Mouse (Mus musculus) erythroblast, embryonic 14.5 days (primary cell): ENCODE data around the gene Dnm2. TPM values are rescaled to one million over a fixed set of nuclear protein-coding genes. Genes with fewer than 3 reads are reported as not detected.
A peak's percentile ranks its signal among the peaks of the same experiment; 100 is the strongest.

Experiments
- H3K27me3 ChIP-seq: 2 replicates; pipeline ENCODE4 v1.6.1; 2012; ENCODE audit warnings: inconsistent platforms; ENCODE audit not compliant: control insufficient read depth
- H3K36me3 ChIP-seq: 2 replicates; pipeline ENCODE4 v1.6.1; 2012; ENCODE audit warnings: mild to moderate bottlenecking, inconsistent platforms; ENCODE audit not compliant: control insufficient read depth
- H3K4me1 ChIP-seq: 2 replicates; pipeline ENCODE4 v1.6.1; 2012; ENCODE audit warnings: inconsistent platforms; ENCODE audit not compliant: control insufficient read depth
- H3K4me3 ChIP-seq: replicated peaks from 2 replicates; pipeline ENCODE3; 2012; ENCODE audit warnings: moderate library complexity, mild to moderate bottlenecking, inconsistent platforms
- H3K9me3 ChIP-seq: 2 replicates; pipeline ENCODE4 v1.6.1; 2012; ENCODE audit warnings: low read length, inconsistent platforms, mixed read lengths; ENCODE audit not compliant: control insufficient read depth
- GATA1 ChIP-seq: IDR thresholded peaks from 2 replicates; pipeline ENCODE4 v1.6.1; 2012; ENCODE audit warnings: low read length, inconsistent platforms, mixed read lengths
- TAL1 ChIP-seq: IDR thresholded peaks from 3 replicates; pipeline ENCODE4 v1.6.1; 2012; ENCODE audit warnings: low read length, inconsistent platforms, mixed read lengths
- polyA plus RNA-seq: library from polyadenylated mRNA; stranded (reverse); fragments of >175 nt; gene quantifications from 2 replicates; pipeline ENCODE4 v1.2.3, GENCODE M21; 2012

Dnm2 gene
- polyA plus RNA-seq, 1 experiment = 112 TPM

- TF ChIP-seq GATA1 (no peak), TAL1 (no peak)
- Histone ChIP-seq H3K36me3 (peaks cover 23% of the 10 kb centered on the region), H3K9me3 (no peaks in the 10 kb centered on the region), H3K4me3 (peak overlapping the region; percentile 93), H3K4me1 (peaks cover 48% of the 10 kb centered on the region), H3K27me3 (no peaks in the 10 kb centered on the region)
Measured at GRCm38 (mm10) chr9:21545351-21545915, 120.7 kb downstream of the Dnm2 start.

GRCm38 (mm10) chr9:21545916-21546788 lies 121.4 kb downstream of the Dnm2 start:
- H3K4me3 ChIP-seq = peak overlapping the region; percentile 93
- peaks cover 31% of the 10 kb centered on the region for H3K36me3 ChIP-seq
- H3K4me1 ChIP-seq = peaks cover 53% of the 10 kb centered on the region
- H3K27me3 ChIP-seq = no peaks in the 10 kb centered on the region
- H3K9me3 ChIP-seq = no peaks in the 10 kb centered on the region
- TF ChIP-seq TAL1 = no peak

- H3K27me3 ChIP-seq = no peaks in the 10 kb centered on the region
- no peak for TF ChIP-seq GATA1
- no peak for TF ChIP-seq TAL1
- H3K4me3 ChIP-seq = peak within 1 kb of the TSS; percentile 93
- H3K4me1 ChIP-seq = peaks cover 58% of the 10 kb centered on the region
- peaks cover 36% of the 10 kb centered on the region for H3K36me3 ChIP-seq
- no peaks in the 10 kb centered on the region for H3K9me3 ChIP-seq
Measured at GRCm38 (mm10) chr9:21546789-21547074, 122.0 kb downstream of the Dnm2 start, which contains the start of gene Carm1. Gene Carm1, plus strand, starts transcription at chr9:21546894.

DNA sequence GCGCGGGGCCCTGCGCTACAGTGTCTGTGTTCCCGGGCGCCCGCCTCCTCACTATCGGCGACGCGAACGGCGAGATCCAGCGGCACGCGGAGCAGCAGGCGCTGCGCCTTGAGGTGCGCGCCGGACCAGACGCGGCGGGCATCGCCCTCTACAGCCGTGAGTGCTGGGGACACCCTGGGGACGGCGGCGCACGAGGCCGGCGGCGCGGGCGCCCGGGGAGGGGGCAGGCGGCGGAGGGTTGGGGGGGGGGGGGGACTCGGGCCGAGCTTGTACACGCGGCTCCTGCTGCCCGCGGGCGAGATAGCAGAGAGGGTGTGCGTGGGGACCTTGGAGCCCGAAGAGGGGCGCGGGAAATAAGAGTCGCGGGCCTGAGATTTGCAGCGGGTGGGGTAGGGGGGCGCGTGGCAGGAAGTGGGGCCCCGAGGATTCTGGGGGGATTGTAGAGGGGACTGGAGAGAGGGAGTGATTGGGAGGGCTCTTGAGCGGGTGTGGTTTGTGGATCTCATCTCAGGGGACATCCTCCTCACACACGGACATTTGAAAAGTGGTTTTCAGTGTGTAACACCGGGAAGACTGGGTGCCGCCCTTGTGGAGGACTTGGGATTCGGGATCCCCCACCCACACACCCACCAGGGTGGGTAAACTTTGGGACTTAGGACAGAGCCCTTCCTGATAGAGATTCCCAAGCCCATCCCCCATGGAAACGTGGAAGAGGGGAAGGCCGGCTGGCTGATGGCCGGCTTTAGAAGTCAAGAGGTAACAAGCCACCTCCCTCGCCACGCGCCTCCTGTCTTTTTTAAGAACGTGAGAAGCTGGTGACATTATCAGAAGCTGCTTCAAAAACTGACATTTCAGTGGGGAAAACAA lies 122.6 kb downstream of the Dnm2 start:
- Histone ChIP-seq H3K9me3 (no peaks in the 10 kb centered on the region), H3K36me3 (peaks cover 42% of the 10 kb centered on the region), H3K4me3 (peak overlapping the region; percentile 93), H3K27me3 (no peaks in the 10 kb centered on the region), H3K4me1 (peaks cover 61% of the 10 kb centered on the region)
- TF ChIP-seq TAL1 (no peak), GATA1 (no peak)

DNA sequence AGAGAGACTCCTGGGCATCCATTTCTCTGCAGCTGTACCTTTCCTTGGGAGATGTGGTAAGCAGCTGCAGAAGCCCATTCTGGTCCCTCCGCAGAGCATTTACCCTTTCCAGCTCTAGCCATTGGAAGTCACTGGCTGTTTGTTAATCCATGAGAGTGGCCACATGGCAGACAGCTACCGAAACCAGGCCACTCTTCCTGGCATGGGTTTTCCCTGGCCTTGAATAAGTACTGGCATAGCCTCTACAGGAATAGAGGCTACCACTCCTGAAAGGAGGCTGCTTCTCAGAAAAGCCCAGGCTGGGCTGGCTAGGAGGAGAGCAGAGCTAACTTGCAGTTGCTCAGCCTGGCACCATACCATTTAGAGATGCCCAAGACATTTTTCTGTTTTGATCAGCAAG lies 126.3 kb downstream of the Dnm2 start:
- TF ChIP-seq TAL1 = no peak
- TF ChIP-seq GATA1 = no peak
- no peak overlapping the region for H3K4me3 ChIP-seq
- H3K4me1 ChIP-seq = peaks cover 79% of the 10 kb centered on the region
- peaks cover 77% of the 10 kb centered on the region for H3K36me3 ChIP-seq
- H3K27me3 ChIP-seq = no peaks in the 10 kb centered on the region
- no peaks in the 10 kb centered on the region for H3K9me3 ChIP-seq

DNA sequence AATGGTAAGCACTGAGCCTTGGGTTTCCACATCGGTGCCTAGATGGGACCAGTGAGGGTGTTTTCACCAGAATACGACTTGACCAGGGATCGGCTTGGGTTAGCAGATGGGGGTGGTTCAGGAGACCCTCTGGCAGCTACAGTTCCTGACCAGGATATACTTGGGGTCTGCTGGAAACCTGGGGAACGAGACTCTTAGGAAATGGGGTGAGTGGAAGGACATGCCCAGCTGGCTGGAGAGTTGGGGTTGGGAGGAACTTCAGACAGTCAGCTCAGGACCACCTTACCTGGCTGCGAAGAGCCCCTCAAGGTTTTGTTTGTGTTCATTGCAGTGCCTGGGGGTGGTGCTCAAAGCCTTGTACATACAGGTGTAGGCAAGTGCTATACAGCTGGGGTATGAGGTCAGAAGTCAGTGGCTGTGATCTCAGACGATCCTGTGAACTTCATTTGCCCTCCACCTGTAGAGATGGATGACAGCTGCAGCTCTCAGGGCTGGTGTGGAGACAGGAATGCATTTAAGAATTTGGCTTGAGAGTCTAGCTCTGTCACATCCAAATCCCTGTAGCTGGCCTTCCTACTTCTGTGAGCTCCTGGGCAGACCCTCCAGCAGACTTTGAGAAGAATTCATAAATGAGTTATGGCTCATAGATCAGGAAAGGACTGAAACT lies 129.0 kb downstream of the Dnm2 start:
- Histone ChIP-seq H3K36me3 (peaks cover 88% of the 10 kb centered on the region), H3K4me1 (peaks cover 86% of the 10 kb centered on the region), H3K9me3 (no peaks in the 10 kb centered on the region), H3K4me3 (no peak overlapping the region), H3K27me3 (no peaks in the 10 kb centered on the region)
- TF ChIP-seq GATA1 = no peak
- no peak for TF ChIP-seq TAL1

DNA sequence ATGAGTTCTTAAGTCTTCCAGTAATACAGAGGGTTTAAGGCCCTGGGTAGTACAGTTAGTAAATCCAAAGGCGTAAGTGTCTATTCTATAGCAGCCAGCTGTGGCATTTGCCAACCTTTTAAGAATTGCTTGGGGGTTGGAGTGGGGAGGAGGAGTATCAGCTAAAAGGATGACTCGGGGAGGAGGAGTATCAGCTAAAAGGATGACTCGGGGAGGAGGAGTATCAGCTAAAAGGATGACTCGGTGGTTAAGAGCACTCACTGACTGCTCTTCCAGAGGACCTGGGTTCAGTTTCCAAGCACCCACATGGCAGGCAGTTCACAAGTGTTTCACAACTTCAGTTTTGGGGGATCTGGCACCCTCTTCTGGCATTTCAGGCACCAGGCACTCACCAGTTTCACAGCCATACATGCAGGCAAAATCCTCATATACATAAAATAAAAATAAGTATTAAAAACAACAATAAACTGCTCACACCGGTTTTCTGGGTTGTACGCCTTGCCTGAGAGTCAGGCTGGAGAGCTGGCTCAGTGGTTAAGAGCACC lies 130.6 kb downstream of the Dnm2 start:
- no peak for TF ChIP-seq TAL1
- no peak for TF ChIP-seq GATA1
- Histone ChIP-seq H3K27me3 (no peaks in the 10 kb centered on the region), H3K9me3 (no peaks in the 10 kb centered on the region), H3K4me1 (peaks cover 87% of the 10 kb centered on the region), H3K36me3 (peaks cover 86% of the 10 kb centered on the region), H3K4me3 (peak overlapping the region; percentile 17)

DNA sequence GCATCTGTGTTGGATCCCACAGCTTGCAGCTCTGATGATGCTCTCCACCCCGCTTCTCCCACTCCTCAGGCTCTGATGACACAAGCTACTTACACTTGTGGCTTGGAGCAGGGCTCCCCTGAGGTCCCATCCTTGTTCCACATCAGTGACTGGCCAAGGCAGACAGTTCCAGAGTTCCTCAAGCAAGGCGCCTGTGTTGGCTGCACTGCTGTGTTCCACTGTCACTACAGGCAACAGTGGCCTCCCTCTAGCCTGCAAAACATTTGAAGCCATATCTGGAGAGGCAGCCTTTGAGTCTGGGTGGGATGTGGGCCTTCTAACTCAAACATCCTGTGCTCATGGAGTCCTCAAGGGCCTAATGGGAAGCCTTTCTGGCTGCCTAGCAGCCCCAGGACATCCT lies 132.3 kb downstream of the Dnm2 start:
- Histone ChIP-seq H3K9me3 (no peaks in the 10 kb centered on the region), H3K36me3 (peaks cover 85% of the 10 kb centered on the region), H3K4me1 (peaks cover 86% of the 10 kb centered on the region), H3K27me3 (no peaks in the 10 kb centered on the region), H3K4me3 (no peak overlapping the region)
- TF ChIP-seq TAL1 = no peak
- TF ChIP-seq GATA1 = no peak

Other genes with a start within 250 kb of the Dnm2 start
- 4.2 and 5.2 TPM in 2 replicates for gene Keap1, start 185.5 kb upstream of the Dnm2 start, polyA plus RNA-seq
- gene S1pr5, start 176.5 kb upstream of the Dnm2 start, polyA plus RNA-seq = not detected in 2 replicates
- gene Atg4d, start 159.6 kb upstream of the Dnm2 start, polyA plus RNA-seq = 25.4 and 30.2 TPM in 2 replicates
- gene Kri1, start 136.9 kb upstream of the Dnm2 start, polyA plus RNA-seq = 3.5 and 4.6 TPM in 2 replicates
- 36.6 and 42.6 TPM in 2 replicates for gene Cdkn2d, start 133.5 kb upstream of the Dnm2 start, polyA plus RNA-seq
- not detected in 2 replicates for gene Ap1m2, start 112.6 kb upstream of the Dnm2 start, polyA plus RNA-seq
- 0.76 and 0.82 TPM in 2 replicates for gene Slc44a2, start 104.2 kb upstream of the Dnm2 start, polyA plus RNA-seq
- 4.7 and 5.2 TPM in 2 replicates for gene Ilf3, start 57.0 kb upstream of the Dnm2 start, polyA plus RNA-seq
- 1.7 and 2.0 TPM in 2 replicates for gene Qtrt1, start 13.1 kb upstream of the Dnm2 start, polyA plus RNA-seq
- 0.47 and 0.75 TPM in 2 replicates for gene Tmed1, start 85.3 kb downstream of the Dnm2 start, polyA plus RNA-seq
- 0.13 and 0.39 TPM in 2 replicates for gene AB124611, start 101.3 kb downstream of the Dnm2 start, polyA plus RNA-seq
- 41.9 and 46.0 TPM in 2 replicates for gene Carm1, start 122.0 kb downstream of the Dnm2 start, polyA plus RNA-seq
- gene Timm29, start 167.8 kb downstream of the Dnm2 start, polyA plus RNA-seq = 0.74 and 1.2 TPM in 2 replicates
- gene Yipf2, start 167.9 kb downstream of the Dnm2 start, polyA plus RNA-seq = 0.20 and 0.25 TPM in 2 replicates
- 11.0 and 11.3 TPM in 2 replicates for gene Smarca4, start 191.3 kb downstream of the Dnm2 start, polyA plus RNA-seq